Comparison of ENCODE assay signal across 8 mouse cellular contexts in the genomic region with DNA sequence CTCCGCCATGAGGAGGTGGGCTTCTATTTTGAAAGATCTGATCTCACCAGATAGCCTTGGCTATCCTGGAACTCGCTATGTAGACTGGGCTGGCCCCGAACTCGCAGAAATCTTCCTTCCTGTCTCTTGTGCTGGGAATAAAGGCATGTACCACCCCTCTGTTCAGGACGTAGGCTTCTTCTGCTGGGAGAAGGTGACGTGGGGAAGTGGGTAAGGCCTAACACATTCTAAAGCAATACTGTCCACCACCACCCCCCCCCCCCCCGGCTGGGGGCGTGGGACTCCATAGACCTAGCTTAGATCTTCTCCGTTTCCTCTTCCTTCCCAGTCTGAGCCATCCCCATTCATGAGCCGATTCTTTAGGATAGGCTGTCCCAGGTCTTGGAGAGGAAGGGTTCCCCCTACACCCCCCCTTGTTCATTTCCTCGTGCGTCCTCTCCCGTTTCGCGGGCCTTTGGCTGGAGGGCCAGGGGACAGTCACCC. TPM values are rescaled to one million over a fixed set of nuclear protein-coding genes. Genes with fewer than 3 reads are reported as not detected.
DNase-seq lines count a peak whose midpoint lies in the region; ATAC-seq and TF ChIP-seq lines count a peak whose summit lies in the region.

No protein-coding gene starts in this region.

- H3K27me3 ChIP-seq in testis, adult 2 months (ENCODE audit: control insufficient read depth, insufficient read depth, low read length), result no peaks in the 10 kb centered on the region
- no peaks in the 10 kb centered on the region for H3K27me3 ChIP-seq in forebrain, postnatal 0 days (ENCODE audit: insufficient read depth, low read length)
- H3K27me3 ChIP-seq in limb, embryonic 12.5 days, result no peaks in the 10 kb centered on the region
- H3K27me3 ChIP-seq in myocyte (ENCODE audit: control insufficient read depth, insufficient read depth, insufficient read length), result no peaks in the 10 kb centered on the region

- DNase-seq in testis, postnatal 10 days (ENCODE audit: low spot score), result no peak
- DNase-seq in forebrain, postnatal 0 days, result peak; percentile 75
- DNase-seq in thymus, postnatal 0 days (ENCODE audit: low spot score), result no peak
- DNase-seq in gastrocnemius, postnatal 25 days, result no peak
- DNase-seq in ovary, postnatal 10 days (ENCODE audit: low spot score), result no peak

- peaks cover 43% of the 10 kb centered on the region for H3K4me1 ChIP-seq in testis, adult 2 months (ENCODE audit: control insufficient read depth, insufficient read depth, low read length)
- peaks cover 21% of the 10 kb centered on the region for H3K4me1 ChIP-seq in forebrain, postnatal 0 days (ENCODE audit: insufficient read depth)
- H3K4me1 ChIP-seq in limb, embryonic 12.5 days (replicated peaks), result peaks cover 34% of the 10 kb centered on the region

- H3ac ChIP-seq in myocyte (ENCODE audit: control insufficient read depth, insufficient read length), result peak overlapping the region; percentile 92

- no peak for TF ChIP-seq POLR2A in testis, adult 2 months (IDR thresholded peaks at IDR 0.05; ENCODE audit: control insufficient read depth, low read depth, low read length)
- no peak for TF ChIP-seq POLR2A in myocyte (IDR thresholded peaks at IDR 0.05; ENCODE audit: insufficient read length, low read depth)

- no peaks in the 10 kb centered on the region for H3K36me3 ChIP-seq in testis, adult 2 months (ENCODE audit: control insufficient read depth, insufficient read depth, low read length)
- H3K36me3 ChIP-seq in forebrain, postnatal 0 days (ENCODE audit: insufficient read depth), result peaks cover 6% of the 10 kb centered on the region; the same call in 1 of the 2 replicates
- H3K36me3 ChIP-seq in limb, embryonic 12.5 days, result peaks cover 24% of the 10 kb centered on the region
- no peaks in the 10 kb centered on the region for H3K36me3 ChIP-seq in myocyte (ENCODE audit: control insufficient read depth, insufficient read depth)

- H3K79me2 ChIP-seq in myocyte (ENCODE audit: control insufficient read depth, insufficient read depth), result peaks cover 59% of the 10 kb centered on the region

- H3K9me3 ChIP-seq in forebrain, postnatal 0 days (ENCODE audit: low read length), result no peaks in the 10 kb centered on the region
- no peaks in the 10 kb centered on the region for H3K9me3 ChIP-seq in limb, embryonic 12.5 days

- TF ChIP-seq CTCF in testis, adult 2 months (IDR thresholded peaks at IDR 0.05; ENCODE audit: control insufficient read depth, insufficient read depth, insufficient replicate concordance, low read depth, low read length), result no peak
- no peak for TF ChIP-seq CTCF in forebrain, postnatal 0 days (IDR thresholded peaks at IDR 0.05; ENCODE audit: low read depth)

- WGBS in forebrain, postnatal 0 days, result 4% methylated on average over 13 of the region's 15 CpGs
- WGBS in limb, embryonic 12.5 days, result under 1% methylated on average over 15 of the region's 15 CpGs

- H3K27ac ChIP-seq in testis, adult 2 months (ENCODE audit: control insufficient read depth, insufficient read depth, low read depth, low read length), result no peak overlapping the region
- peak overlapping the region; percentile 94 for H3K27ac ChIP-seq in forebrain, postnatal 0 days (ENCODE audit: low read depth, low read length)
- H3K27ac ChIP-seq in limb, embryonic 12.5 days, result peak overlapping the region; percentile 98

- peak overlapping the region; percentile 89 for H3K4me2 ChIP-seq in forebrain, postnatal 0 days (ENCODE audit: low read depth)
- peak overlapping the region; percentile 98 for H3K4me2 ChIP-seq in limb, embryonic 12.5 days
- H3K4me2 ChIP-seq in myocyte (ENCODE audit: low read depth), result peak overlapping the region; percentile 94

- peak; percentile 19 for ATAC-seq in forebrain, postnatal 0 days
- ATAC-seq in limb, embryonic 12.5 days (ENCODE audit: insufficient number of reproducible peaks, insufficient read depth, low FRiP score, low TSS enrichment, low read depth), result peak; percentile 29; the same call in 1 of the 2 replicates

- H3K4me3 ChIP-seq in testis, adult 2 months (ENCODE audit: control insufficient read depth, low read depth, low read length), result peak overlapping the region; percentile 75
- peak overlapping the region; percentile 92 for H3K4me3 ChIP-seq in forebrain, postnatal 0 days (ENCODE audit: low read depth, low read length)
- H3K4me3 ChIP-seq in limb, embryonic 12.5 days (replicated peaks), result peak overlapping the region; percentile 99
- H3K4me3 ChIP-seq in myocyte, result peak overlapping the region; percentile 97

- H3K9ac ChIP-seq in forebrain, postnatal 0 days, result peak overlapping the region; percentile 98
- H3K9ac ChIP-seq in limb, embryonic 12.5 days (replicated peaks), result peak overlapping the region; percentile 100

TF ChIP-seq in myocyte, 11 proteins besides CTCF, POLR2A, EP300 and RAD21:
- TF ChIP-seq MAX (IDR thresholded peaks at IDR 0.05; ENCODE audit: low read depth) (no peak), REST (IDR thresholded peaks at IDR 0.05; ENCODE audit: insufficient read depth, insufficient read length) (no peak)
TF ChIP-seq in myocyte: peak in this region for 0.

RNA-seq across cellular contexts. Expression of a gene that starts 1.3 kb away (rescaled TPM):
- polyA plus RNA-seq in testis, adult 2 months (2012; rRNA removed), result 27.1 and 27.3 TPM in 2 replicates
- total RNA-seq in forebrain, postnatal 0 days (2014; rRNA removed), result 394 and 457 TPM in 2 replicates
- 522 and 558 TPM in 2 replicates for polyA plus RNA-seq in forebrain, postnatal 0 days (2015; fragmentation: Nextera tagmentation; extraction: Ambion mirVana)
- 576 and 587 TPM in 2 replicates for polyA plus RNA-seq in limb, embryonic 12.5 days (2016; fragmentation: Nextera tagmentation; extraction: Ambion mirVana)
- 180 TPM for polyA plus RNA-seq in myocyte (2012; fragmentation: generic; extraction: Trizol)
- 33.5 and 37.0 TPM in 2 replicates for polyA plus RNA-seq in thymus, postnatal 0 days (2015; fragmentation: Nextera tagmentation; extraction: Ambion mirVana)
- total RNA-seq in gastrocnemius, postnatal 25 days (2021), result 10 to 100 TPM; 13.4 to 17.6 TPM

RNA-seq across cellular contexts. Expression of a gene that starts 54.9 kb away (rescaled TPM):
- 1,383 and 1,491 TPM in 2 replicates for polyA plus RNA-seq in testis, adult 2 months (2012; rRNA removed)
- total RNA-seq in forebrain, postnatal 0 days (2014; rRNA removed), result 5,288 and 5,744 TPM in 2 replicates
- polyA plus RNA-seq in forebrain, postnatal 0 days (2015; fragmentation: Nextera tagmentation; extraction: Ambion mirVana), result 19,349 and 21,354 TPM in 2 replicates
- 12,553 and 13,538 TPM in 2 replicates for polyA plus RNA-seq in limb, embryonic 12.5 days (2016; fragmentation: Nextera tagmentation; extraction: Ambion mirVana)
- polyA plus RNA-seq in myocyte (2012; fragmentation: generic; extraction: Trizol), result 2,198 TPM
- 27,108 and 27,970 TPM in 2 replicates for polyA plus RNA-seq in thymus, postnatal 0 days (2015; fragmentation: Nextera tagmentation; extraction: Ambion mirVana)
- 100 to 1,000 TPM; 487 to 619 TPM for total RNA-seq in gastrocnemius, postnatal 25 days (2021)
